Mouse (Mus musculus): ENCODE measurements around the gene Optn. TPM values are rescaled to one million over a fixed set of nuclear protein-coding genes. Genes with fewer than 3 reads are reported as not detected.

Gene Optn
- polyA plus RNA-seq, 1 experiment from 2014 or later: 3.4 TPM

DNA sequence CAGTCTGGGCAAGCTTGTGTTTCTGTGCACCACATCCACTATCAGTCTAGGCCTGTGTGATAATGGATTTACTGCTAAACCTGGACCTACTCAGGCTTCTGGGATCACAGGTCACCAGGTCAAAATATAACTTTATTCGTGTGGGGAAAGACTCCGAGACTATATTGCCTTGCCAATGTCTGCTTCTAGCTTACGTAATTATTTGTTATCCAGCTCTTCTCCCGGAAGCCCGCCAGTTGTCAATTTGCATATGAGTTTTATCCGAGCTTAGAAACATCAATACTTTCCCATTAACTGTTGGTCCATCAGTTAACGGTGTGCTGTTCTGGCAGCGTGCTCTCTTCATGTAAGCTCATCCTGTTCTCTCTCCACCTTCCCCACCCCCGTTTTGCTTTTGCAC lies 28.6 kb downstream of the Optn start:
- WGBS: 89% methylated on average over 9 of the region's 9 CpGs

DNA sequence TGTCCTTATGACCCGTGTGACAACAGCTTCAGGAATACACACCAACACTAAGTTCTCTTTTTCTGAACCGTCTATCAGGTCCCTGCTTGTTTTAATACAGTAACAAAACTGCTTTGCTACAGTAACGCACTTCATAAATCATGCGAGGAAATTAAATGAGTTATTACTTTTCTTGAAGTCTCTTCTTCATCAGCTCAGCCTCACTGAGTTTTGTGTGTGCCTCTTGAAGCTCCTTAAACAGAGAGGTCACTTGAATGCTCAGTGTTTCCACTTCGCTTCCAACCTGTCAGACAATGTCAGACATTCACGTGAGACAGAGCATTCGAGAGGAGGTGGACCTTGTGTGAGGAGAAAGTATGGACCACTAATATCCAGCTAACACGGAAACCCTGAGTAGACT lies 29.1 kb downstream of the Optn start:
- 92% methylated on average over 8 of the region's 8 CpGs for WGBS
- no peaks in the 10 kb centered on the region for H3K36me3 ChIP-seq
- DNase-seq (ENCODE audit: low spot score): no peak
- peaks cover 6% of the 10 kb centered on the region; the same call in 1 of the 2 replicates for H3K4me1 ChIP-seq
- no peak overlapping the region for H3K27ac ChIP-seq (replicated peaks)
- H3K27me3 ChIP-seq (ENCODE audit: low read depth, poor library complexity, severe bottlenecking): no peaks in the 10 kb centered on the region
- no peaks in the 10 kb centered on the region for H3K9me3 ChIP-seq (replicated peaks)
- no peak overlapping the region for H3K4me3 ChIP-seq

More for the DNA sequence above, 28.6 kb downstream of the Optn start:
- DNase-seq (ENCODE audit: low spot score): no peak
- H3K4me1 ChIP-seq: peaks cover 6% of the 10 kb centered on the region; the same call in 1 of the 2 replicates
- no peaks in the 10 kb centered on the region for H3K27me3 ChIP-seq (ENCODE audit: low read depth, poor library complexity, severe bottlenecking)
- H3K27ac ChIP-seq (replicated peaks): no peak overlapping the region
- H3K36me3 ChIP-seq: no peaks in the 10 kb centered on the region
- H3K9me3 ChIP-seq (replicated peaks): no peaks in the 10 kb centered on the region
- no peak overlapping the region for H3K4me3 ChIP-seq

DNA sequence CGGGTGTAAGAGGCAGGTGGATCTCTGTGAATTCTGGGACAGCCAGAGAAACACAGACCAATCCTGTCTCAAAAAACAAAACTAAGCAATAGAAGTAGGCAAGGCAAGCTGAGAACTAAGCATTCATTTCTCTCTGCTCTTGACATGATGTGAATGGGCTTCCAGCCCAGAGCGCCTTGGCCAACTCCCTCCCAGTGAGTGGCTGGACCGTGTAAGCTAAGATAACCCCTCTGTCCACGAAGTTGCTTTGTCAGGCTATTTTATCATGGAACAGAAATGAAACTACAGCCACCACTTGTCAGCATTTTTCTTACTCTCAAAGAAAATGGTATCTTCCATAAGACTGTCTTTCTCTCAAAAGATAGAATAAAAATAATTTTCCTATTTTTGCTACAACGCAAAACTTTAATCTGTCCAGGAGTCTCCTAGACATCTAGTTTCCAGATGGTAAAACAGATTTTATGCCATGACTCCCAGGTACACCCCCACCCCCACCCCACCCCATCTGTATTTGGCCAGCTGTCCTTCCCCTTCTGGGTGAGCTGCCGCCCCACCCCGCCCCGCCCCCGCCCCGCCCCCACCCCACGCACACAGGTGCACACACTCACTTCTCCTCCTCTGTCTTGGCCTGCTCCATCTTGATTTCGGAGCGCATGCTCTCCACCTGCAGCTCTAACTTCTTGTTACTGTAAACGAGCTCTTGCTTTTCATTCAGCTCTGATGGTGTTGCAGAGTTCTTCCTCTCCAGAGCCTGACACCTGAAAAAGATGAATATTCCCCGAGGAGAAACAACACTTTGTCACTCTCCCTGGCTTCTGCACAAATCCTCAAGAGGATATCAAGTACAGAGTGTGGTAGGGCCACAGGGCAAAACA lies 30.1 kb downstream of the Optn start:
- no peak overlapping the region for H3K27ac ChIP-seq (replicated peaks)
- H3K4me1 ChIP-seq: peaks cover 6% of the 10 kb centered on the region; the same call in 1 of the 2 replicates
- 80% methylated on average over 14 of the region's 15 CpGs for WGBS
- no peaks in the 10 kb centered on the region for H3K36me3 ChIP-seq
- no peak for DNase-seq (ENCODE audit: low spot score)
- H3K9me3 ChIP-seq (replicated peaks): no peaks in the 10 kb centered on the region
- no peaks in the 10 kb centered on the region for H3K27me3 ChIP-seq (ENCODE audit: low read depth, poor library complexity, severe bottlenecking)
- no peak overlapping the region for H3K4me3 ChIP-seq

DNA sequence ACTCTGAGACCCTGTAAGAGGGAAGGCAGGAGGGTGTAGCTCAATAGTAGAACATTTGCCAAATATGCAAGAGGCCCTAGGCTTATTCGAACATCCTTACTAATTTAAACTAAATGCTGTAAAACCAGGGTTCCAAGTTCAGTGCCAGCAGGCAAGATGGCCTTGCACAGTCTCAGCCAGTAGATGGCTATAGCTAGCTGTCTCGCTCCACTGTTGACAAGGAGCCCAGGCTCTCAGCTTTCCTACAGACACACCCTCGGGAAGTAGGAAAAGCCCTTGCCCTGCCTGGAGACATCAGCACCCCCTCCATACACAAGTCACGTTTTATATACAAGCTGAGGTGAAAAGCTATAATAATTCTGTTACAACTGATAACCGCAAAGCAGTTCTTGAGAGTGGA lies 31.2 kb downstream of the Optn start:
- no peaks in the 10 kb centered on the region for H3K36me3 ChIP-seq
- WGBS: 79% methylated on average over 5 of the region's 5 CpGs
- H3K4me1 ChIP-seq: peaks cover 6% of the 10 kb centered on the region; the same call in 1 of the 2 replicates
- H3K27ac ChIP-seq (replicated peaks): no peak overlapping the region
- H3K27me3 ChIP-seq (ENCODE audit: low read depth, poor library complexity, severe bottlenecking): no peaks in the 10 kb centered on the region
- no peaks in the 10 kb centered on the region for H3K9me3 ChIP-seq (replicated peaks)
- DNase-seq (ENCODE audit: low spot score): no peak
- no peak overlapping the region for H3K4me3 ChIP-seq

DNA sequence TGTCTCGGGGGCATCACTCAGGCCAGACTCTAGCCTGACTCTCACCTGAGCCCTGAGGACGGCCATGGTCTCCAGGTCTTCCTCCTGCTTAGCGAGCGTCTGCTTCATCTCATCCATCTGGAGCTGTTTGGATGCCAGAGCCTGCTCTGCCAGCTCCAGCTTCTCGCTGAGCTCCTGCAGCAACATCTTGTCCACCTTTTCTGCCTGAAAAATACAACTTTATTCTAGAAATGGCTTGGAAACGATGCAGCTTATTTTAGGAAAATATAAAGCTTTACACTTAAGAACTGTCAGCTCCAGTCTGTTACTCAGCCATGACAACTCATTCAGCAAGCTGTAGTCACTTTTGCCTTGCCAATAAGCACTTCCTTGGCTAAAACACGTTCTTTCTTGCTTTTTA lies 32.6 kb downstream of the Optn start:
- WGBS: 84% methylated on average over 7 of the region's 7 CpGs
- DNase-seq (ENCODE audit: low spot score): no peak
- H3K4me1 ChIP-seq: no peaks in the 10 kb centered on the region
- no peak overlapping the region for H3K27ac ChIP-seq (replicated peaks)
- no peaks in the 10 kb centered on the region for H3K27me3 ChIP-seq (ENCODE audit: low read depth, poor library complexity, severe bottlenecking)
- H3K9me3 ChIP-seq (replicated peaks): no peaks in the 10 kb centered on the region
- H3K4me3 ChIP-seq: no peak overlapping the region
- H3K36me3 ChIP-seq: no peaks in the 10 kb centered on the region

DNA sequence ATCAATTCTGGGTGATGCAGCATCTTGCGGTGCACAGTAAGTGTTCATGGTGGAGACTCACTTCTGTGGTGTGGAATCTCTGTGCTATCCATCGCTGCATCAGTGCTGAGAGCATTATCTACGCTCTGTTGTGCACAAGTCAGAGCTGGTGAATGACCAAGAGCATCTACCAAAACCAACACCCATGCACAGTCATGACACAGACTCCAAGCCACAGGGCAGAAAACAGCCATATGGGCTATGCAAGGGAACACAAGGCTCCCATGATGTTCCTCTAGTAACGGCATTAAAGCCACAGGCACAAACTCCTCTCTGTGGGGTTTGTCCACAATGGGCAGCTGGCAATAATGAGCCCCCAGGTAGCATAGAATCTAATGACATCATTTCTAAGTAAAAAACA lies 34.0 kb downstream of the Optn start:
- WGBS: 95% methylated on average over 4 of the region's 4 CpGs
- Histone ChIP-seq H3K36me3 (no peaks in the 10 kb centered on the region), H3K27me3 (ENCODE audit: low read depth, poor library complexity, severe bottlenecking) (no peaks in the 10 kb centered on the region), H3K9me3 (replicated peaks) (no peaks in the 10 kb centered on the region; the same call in 1 of the 2 replicates), H3K4me1 (no peaks in the 10 kb centered on the region), H3K27ac (replicated peaks) (no peak overlapping the region), H3K4me3 (no peak overlapping the region)
- no peak for DNase-seq (ENCODE audit: low spot score)

DNA sequence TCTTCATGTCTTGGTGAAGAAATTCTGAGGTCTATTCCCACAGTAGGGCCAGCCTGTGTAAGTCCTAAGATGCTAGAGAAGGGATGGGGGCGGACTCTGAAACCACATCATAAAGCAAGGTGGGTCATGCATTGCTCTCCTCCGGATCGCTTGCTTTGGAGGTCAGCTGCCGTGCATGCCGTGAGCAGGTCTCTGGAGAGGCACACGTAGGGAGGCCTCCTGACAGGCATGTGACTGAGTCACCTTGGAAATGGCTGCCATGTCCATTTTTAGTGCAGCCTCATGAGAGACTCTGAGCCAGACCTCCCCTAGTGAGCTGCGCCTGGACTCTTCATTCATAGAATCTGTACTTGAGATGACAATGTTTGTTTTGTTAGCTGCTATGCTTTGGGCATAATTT lies 35.8 kb downstream of the Optn start:
- Histone ChIP-seq H3K4me1 (no peaks in the 10 kb centered on the region), H3K27me3 (ENCODE audit: low read depth, poor library complexity, severe bottlenecking) (no peaks in the 10 kb centered on the region), H3K4me3 (no peak overlapping the region), H3K27ac (replicated peaks) (no peak overlapping the region), H3K36me3 (no peaks in the 10 kb centered on the region), H3K9me3 (replicated peaks) (no peaks in the 10 kb centered on the region; the same call in 1 of the 2 replicates)
- no peak for DNase-seq (ENCODE audit: low spot score)
- 94% methylated on average over 7 of the region's 7 CpGs for WGBS

DNA sequence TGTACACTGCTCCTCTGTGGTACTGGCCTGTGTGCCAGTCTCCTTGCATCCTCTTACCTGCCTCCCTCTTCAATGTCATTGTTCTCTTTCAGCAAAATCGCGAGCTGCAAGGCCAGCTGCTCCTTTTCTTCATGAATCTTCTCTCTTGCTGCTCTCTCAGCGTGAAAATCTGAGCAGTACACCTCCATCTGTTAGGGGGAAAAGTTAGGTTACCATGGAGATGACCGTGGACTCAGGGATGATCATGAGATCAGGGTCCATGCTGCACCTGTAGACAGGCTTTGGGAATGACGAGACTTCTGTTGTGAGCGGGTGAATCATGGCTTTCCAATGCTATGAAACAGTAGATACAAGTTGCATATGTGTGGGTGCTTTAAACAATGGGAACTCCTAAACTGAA lies 36.8 kb downstream of the Optn start:
- WGBS: 76% methylated on average over 6 of the region's 6 CpGs
- Histone ChIP-seq H3K27me3 (ENCODE audit: low read depth, poor library complexity, severe bottlenecking) (no peaks in the 10 kb centered on the region), H3K4me3 (no peak overlapping the region), H3K9me3 (replicated peaks) (no peaks in the 10 kb centered on the region; the same call in 1 of the 2 replicates), H3K27ac (replicated peaks) (no peak overlapping the region), H3K36me3 (no peaks in the 10 kb centered on the region), H3K4me1 (no peaks in the 10 kb centered on the region)
- DNase-seq (ENCODE audit: low spot score): no peak

DNA sequence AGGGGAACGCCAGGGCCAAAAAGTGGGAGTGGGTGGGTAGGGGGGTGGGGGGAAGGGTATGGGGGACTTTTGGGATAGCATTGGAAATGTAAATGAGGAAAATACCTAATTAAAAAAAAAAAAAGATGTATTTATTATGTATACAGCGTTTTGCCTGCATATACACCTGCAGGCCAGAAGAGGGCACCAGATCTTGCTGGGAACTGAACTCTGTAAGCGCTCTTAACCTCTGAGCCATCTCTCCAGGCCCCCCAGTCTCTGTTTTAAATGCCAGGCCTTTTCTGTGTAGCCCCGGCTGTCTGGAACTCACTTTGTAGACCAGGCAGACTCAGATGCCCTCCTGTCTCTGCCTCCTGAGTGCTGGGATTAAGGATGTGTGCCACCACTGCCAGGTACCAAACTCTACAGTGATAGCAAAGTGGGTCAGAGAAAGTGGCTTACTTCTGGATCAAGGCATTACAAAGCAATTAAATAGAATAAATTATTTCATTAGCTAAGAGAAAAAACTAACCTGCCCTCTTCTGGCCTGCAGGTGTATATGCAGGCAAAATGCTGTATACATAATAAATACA lies 38.6 kb downstream of the Optn start:
- no peaks in the 10 kb centered on the region for H3K36me3 ChIP-seq
- 50% methylated on average over 3 of the region's 4 CpGs for WGBS
- H3K4me3 ChIP-seq: no peak overlapping the region
- DNase-seq (ENCODE audit: low spot score): no peak
- H3K9me3 ChIP-seq (replicated peaks): no peaks in the 10 kb centered on the region; the same call in 1 of the 2 replicates
- H3K27ac ChIP-seq (replicated peaks): no peak overlapping the region
- no peaks in the 10 kb centered on the region for H3K4me1 ChIP-seq
- no peaks in the 10 kb centered on the region for H3K27me3 ChIP-seq (ENCODE audit: low read depth, poor library complexity, severe bottlenecking)

DNA sequence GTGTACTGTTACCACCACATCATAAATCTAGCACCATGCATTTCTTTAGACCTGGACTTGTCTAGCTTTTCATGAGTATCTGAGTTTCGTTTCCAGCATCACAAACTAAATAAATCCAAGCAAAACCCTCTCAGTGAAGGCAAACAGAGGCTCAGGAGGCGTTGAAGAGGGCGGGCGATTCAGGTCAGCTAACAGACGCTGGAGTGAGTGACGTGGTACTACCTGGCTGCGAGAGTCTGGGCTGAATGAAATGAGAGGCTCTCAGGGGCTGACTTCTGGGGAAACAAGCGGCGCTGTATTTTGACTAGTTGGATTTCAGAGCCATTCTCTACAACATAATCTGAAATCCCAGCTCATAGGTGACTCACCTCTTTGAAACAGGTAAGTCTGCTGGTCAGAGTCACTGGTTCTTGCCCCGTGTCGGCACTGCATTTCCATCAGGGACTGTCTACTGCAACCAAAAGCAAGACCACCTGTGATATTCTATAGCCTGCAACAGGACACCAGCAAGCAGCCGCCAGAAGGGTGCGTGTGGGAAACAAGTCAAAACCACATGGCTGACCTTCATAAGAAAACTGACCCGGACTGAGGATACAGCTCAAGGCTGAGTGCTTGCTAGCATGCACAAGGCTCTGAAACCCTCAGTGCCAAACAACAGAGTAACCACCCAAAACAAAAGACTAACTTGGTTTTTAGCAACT lies 40.0 kb downstream of the Optn start:
- WGBS: 88% methylated on average over 14 of the region's 14 CpGs
- no peak overlapping the region for H3K27ac ChIP-seq (replicated peaks)
- DNase-seq (ENCODE audit: low spot score): no peak

DNA sequence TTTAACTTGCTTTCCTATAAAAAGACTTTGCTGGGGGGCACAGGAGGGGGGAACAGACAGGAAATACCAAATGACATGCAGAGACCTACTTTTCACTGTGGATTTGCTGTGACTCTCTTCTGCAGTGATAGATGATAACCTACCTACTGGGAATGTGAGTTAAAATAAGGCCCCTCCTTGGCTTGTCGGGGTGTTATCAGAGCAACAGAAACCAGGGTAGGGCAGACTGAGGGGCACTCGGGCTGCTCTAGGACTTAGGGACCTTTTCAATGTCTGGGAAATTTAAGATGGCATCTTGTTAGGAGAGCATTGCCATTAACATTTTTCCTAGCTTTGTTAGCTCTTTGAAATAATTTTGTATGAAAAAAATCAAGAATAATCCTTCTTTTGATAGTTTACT lies 40.6 kb downstream of the Optn start:
- WGBS: 91% methylated on average over 2 of the region's 2 CpGs
- Histone ChIP-seq H3K9me3 (replicated peaks) (no peaks in the 10 kb centered on the region; the same call in 1 of the 2 replicates), H3K4me1 (no peaks in the 10 kb centered on the region), H3K36me3 (no peaks in the 10 kb centered on the region), H3K27me3 (ENCODE audit: low read depth, poor library complexity, severe bottlenecking) (no peaks in the 10 kb centered on the region), H3K4me3 (no peak overlapping the region), H3K27ac (replicated peaks) (no peak overlapping the region)
- DNase-seq (ENCODE audit: low spot score): no peak

More for the DNA sequence above, 40.0 kb downstream of the Optn start:
- no peaks in the 10 kb centered on the region for H3K36me3 ChIP-seq
- no peak overlapping the region for H3K4me3 ChIP-seq
- no peaks in the 10 kb centered on the region; the same call in 1 of the 2 replicates for H3K9me3 ChIP-seq (replicated peaks)
- no peaks in the 10 kb centered on the region for H3K4me1 ChIP-seq
- no peaks in the 10 kb centered on the region for H3K27me3 ChIP-seq (ENCODE audit: low read depth, poor library complexity, severe bottlenecking)

DNA sequence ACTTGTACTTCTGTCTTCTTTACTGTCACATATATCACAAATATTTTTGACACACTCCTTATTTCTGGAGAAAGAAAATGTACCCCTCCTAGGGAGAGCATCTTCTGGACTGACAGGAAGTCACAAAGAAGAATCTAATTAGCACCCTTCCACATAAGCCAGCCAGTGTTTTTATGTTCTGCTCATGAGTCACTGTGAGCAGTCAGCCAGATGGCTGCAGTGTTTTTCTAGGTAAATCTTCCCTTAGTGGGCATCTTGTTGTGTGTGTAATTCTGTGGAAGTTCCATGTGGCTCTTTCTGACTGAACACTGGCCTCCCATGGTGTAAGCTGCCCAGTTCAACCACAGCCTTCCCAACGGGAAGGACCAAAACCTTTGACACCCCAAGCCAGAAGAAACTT lies 44.1 kb downstream of the Optn start:
- Histone ChIP-seq H3K27ac (replicated peaks) (no peak overlapping the region), H3K27me3 (ENCODE audit: low read depth, poor library complexity, severe bottlenecking) (no peaks in the 10 kb centered on the region), H3K4me3 (no peak overlapping the region), H3K36me3 (no peaks in the 10 kb centered on the region), H3K4me1 (no peaks in the 10 kb centered on the region), H3K9me3 (replicated peaks) (no peaks in the 10 kb centered on the region)
- 59% methylated on average over 1 of the region's 1 CpGs for WGBS
- DNase-seq (ENCODE audit: low spot score): no peak

DNA sequence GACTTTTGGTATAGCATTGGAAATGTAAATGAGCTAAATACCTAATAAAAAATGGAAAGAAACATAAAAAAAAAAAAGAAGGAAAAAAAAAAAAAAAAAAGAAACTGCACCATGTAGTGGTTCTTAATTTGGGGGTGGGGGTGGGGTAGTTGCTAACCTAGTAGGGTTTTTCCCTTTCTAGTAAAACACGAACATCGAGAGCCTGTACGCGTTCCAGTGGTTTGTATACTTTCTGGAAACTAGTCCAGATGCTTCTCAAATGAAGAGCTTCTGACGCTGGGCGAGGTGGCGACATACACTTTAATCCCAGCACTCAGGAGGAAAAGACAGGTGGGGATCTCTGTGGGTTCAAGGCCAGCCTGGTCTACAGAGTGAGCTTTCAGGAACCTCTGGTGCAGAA lies 46.9 kb downstream of the Optn start:
- peaks cover 6% of the 10 kb centered on the region for H3K4me1 ChIP-seq
- no peaks in the 10 kb centered on the region for H3K36me3 ChIP-seq
- WGBS: 89% methylated on average over 7 of the region's 7 CpGs
- H3K27me3 ChIP-seq (ENCODE audit: low read depth, poor library complexity, severe bottlenecking): no peaks in the 10 kb centered on the region
- no peak overlapping the region for H3K4me3 ChIP-seq
- no peak for DNase-seq (ENCODE audit: low spot score)
- no peak overlapping the region for H3K27ac ChIP-seq (replicated peaks)
- H3K9me3 ChIP-seq (replicated peaks): no peaks in the 10 kb centered on the region
